Mouse (Mus musculus): ENCODE measurements around the gene Kyat1. TPM values are rescaled to one million over a fixed set of nuclear protein-coding genes. Genes with fewer than 3 reads are reported as not detected.
"Not testable (repeated sequence)": the region's sequence is repeated elsewhere in the genome, so short reads cannot be mapped to it uniquely, and the experiment has no call there.

The Kyat1 gene
- polyA plus RNA-seq, 1 experiment from 2014 or later: 9.6 TPM

DNA sequence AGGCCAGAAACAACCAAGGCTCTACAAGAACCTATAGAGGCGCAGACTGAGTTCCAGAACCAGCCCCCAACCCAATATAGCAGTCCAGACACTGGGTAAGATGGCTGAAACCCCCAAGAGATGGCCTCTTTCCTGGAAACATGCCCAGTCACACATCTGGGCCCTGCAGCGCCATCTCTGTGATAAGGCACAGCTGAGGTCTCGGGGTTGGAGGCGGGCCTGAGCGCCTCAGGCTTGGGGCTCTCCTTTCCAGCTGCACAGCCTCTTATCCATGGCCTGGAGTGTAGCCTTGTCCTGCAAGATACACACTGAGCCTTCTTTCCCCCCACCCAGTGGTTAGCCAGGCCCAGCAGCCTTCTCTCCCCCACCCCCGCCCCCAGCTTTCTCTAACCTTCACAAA, 20.4 kb downstream of the Kyat1 start:
- H3K9me3 ChIP-seq (ENCODE audit: control insufficient read depth, low read length): no peaks in the 10 kb centered on the region
- DNase-seq (ENCODE audit: low spot score, missing footprints) (no peak), ATAC-seq (ENCODE audit: low FRiP score) (no peak)
- H3K9ac ChIP-seq (ENCODE audit: low read length): no peak overlapping the region
- no peaks in the 10 kb centered on the region for H3K27me3 ChIP-seq (ENCODE audit: control insufficient read depth, insufficient read depth, low read length)
- no peak overlapping the region for H3K27ac ChIP-seq (ENCODE audit: low read depth, low read length)
- WGBS: 94% methylated on average over 6 of the region's 6 CpGs
- H3K36me3 ChIP-seq (ENCODE audit: control insufficient read depth, insufficient read depth, low read length): no peaks in the 10 kb centered on the region
- no peak overlapping the region for H3K4me3 ChIP-seq (ENCODE audit: low read depth, low read length)
- no peaks in the 10 kb centered on the region for H3K4me1 ChIP-seq (ENCODE audit: control insufficient read depth, insufficient read depth, low read length)
- H3K4me2 ChIP-seq: no peak overlapping the region

DNA sequence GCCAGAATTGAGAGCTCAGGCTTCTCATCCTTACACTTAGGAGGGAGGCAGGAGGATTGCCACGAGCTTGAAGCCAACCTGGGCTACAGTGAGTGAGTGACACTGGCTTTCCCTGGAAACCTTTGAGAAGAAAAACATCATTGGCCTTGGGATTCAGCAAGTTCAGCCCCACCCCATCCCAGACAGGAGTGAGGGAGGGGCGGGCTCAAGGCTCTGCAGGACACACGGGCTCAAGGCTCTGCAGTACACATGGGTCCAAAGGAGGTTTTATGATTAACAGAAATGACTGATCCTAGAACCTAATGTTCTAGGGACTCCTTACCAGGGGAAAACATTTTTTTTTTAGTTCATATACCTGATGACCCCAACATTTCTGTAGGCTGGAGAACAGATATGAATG, 21.9 kb downstream of the Kyat1 start:
- H3K27me3 ChIP-seq (ENCODE audit: control insufficient read depth, insufficient read depth, low read length): no peaks in the 10 kb centered on the region
- H3K9ac ChIP-seq (ENCODE audit: low read length): no peak overlapping the region
- ATAC-seq (ENCODE audit: low FRiP score) (no peak), DNase-seq (ENCODE audit: low spot score, missing footprints) (no peak)
- WGBS: 78% methylated on average over 3 of the region's 3 CpGs
- H3K4me3 ChIP-seq (ENCODE audit: low read depth, low read length): no peak overlapping the region
- no peak overlapping the region for H3K4me2 ChIP-seq
- no peak overlapping the region for H3K27ac ChIP-seq (ENCODE audit: low read depth, low read length)
- H3K9me3 ChIP-seq (ENCODE audit: control insufficient read depth, low read length): no peaks in the 10 kb centered on the region
- H3K4me1 ChIP-seq (ENCODE audit: control insufficient read depth, insufficient read depth, low read length): no peaks in the 10 kb centered on the region
- no peaks in the 10 kb centered on the region for H3K36me3 ChIP-seq (ENCODE audit: control insufficient read depth, insufficient read depth, low read length)

DNA sequence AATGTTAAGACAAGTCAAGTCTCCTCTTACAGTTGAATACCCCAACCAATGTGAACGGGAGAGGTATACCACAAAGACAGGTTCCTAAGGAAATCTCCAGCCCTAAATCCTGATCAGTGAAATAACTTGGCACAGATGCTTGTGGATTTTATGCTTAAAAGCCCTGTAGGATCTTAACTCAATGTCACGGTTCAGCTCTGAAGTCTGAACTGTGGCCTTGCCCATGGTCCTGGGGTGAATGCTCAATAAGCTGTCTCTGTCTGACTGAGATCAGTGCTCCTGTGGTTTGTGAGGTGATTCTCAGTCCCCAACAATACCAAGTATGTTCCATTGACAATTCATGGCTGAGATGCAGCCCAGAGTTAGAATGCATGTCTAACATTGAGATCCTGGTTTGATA, 23.2 kb downstream of the Kyat1 start:
- Histone ChIP-seq H3K36me3 (ENCODE audit: control insufficient read depth, insufficient read depth, low read length) (no peaks in the 10 kb centered on the region), H3K27ac (ENCODE audit: low read depth, low read length) (no peak overlapping the region), H3K27me3 (ENCODE audit: control insufficient read depth, insufficient read depth, low read length) (no peaks in the 10 kb centered on the region), H3K4me3 (ENCODE audit: low read depth, low read length) (no peak overlapping the region), H3K4me1 (ENCODE audit: control insufficient read depth, insufficient read depth, low read length) (peaks cover 3% of the 10 kb centered on the region; the same call in 1 of the 2 replicates), H3K9ac (ENCODE audit: low read length) (no peak overlapping the region), H3K9me3 (ENCODE audit: control insufficient read depth, low read length) (no peaks in the 10 kb centered on the region), H3K4me2 (no peak overlapping the region)
- 86% methylated on average over 2 of the region's 2 CpGs for WGBS
- ATAC-seq (ENCODE audit: low FRiP score): no peak
- DNase-seq (ENCODE audit: low spot score, missing footprints): no peak

DNA sequence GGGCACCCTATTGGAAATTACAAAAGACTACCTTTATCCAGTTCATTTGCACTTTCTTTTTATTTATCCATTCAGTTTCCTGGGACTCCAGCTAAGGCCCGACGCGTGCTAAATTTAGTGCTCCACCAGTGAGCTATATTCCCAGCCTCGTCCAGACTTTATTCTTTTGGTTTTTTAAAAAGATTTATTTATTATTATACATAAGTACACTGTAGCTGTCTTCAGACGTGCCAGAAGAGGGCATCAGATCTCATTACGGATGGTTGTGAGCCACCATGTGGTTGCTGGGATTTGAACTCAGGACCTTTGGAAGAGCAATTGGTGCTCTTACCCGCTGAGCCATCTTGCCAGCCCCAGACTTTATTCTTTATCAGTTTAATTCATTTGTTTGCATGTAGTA, 26.9 kb downstream of the Kyat1 start:
- not testable (repeated sequence) for H3K9me3 ChIP-seq (ENCODE audit: control insufficient read depth, low read length); H3K9ac ChIP-seq (ENCODE audit: low read length); DNase-seq (ENCODE audit: low spot score, missing footprints); H3K27me3 ChIP-seq (ENCODE audit: control insufficient read depth, insufficient read depth, low read length); H3K4me1 ChIP-seq (ENCODE audit: control insufficient read depth, insufficient read depth, low read length); H3K27ac ChIP-seq (ENCODE audit: low read depth, low read length)
- H3K36me3 ChIP-seq (ENCODE audit: control insufficient read depth, insufficient read depth, low read length): peaks cover 17% of the 10 kb centered on the region
- H3K4me3 ChIP-seq (ENCODE audit: low read depth, low read length): peak overlapping the region; percentile 59
- WGBS: 52% methylated on average over 7 of the region's 7 CpGs
- peak overlapping the region; percentile 83; the same call in 1 of the 2 replicates for H3K4me2 ChIP-seq
- peak; percentile 28; the same call in 1 of the 2 replicates for ATAC-seq (ENCODE audit: low FRiP score)

DNA sequence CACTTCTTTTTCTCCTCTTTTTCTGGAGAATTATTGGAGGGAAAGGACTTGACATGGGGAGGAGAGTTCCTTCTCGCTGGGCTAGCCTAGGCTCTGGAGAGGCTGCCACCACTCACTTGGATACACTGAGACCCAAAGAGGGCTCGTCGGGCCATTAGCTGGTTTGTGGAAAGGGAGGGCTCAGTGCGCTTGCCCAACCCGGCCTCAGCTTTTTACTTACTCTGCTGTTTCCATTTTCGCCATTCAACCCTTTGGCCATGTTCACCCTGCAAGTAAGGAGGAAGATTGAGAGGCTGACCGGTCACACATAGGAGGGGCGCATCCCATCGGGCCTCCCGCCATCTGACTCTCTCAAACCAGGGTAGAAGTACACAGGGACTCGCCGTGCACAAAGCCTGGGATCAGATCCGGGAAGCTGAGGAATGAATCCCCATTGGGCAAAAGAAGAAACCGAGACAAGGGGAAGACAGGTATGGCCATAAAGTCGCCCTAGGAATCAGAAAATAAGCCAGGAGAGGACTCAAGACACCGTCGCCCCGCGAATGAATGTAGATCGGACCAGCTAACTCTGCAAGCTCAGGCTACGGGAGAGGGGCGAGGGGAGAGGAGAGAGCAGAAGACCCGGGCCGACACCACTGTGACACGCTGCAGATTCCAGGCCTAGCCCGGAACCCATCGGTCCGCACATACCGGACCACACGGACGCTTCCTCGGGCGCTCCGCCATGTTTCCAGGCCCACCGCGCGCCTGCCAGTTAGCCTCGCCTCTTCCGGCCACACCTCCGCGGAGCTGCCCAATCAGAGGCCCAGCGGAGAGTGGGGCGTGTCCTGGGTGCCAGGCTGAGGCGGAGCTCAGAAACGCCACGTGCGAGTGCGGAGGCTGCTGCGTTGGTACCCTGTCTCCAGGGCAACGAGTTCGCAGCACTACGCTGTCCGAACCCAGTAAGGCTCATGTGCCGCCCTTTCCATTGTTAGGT, 27.7 kb downstream of the Kyat1 start, which contains the start of gene Spout1:
Gene Spout1 (minus strand): TSS at position 760 of the 976 bp plus-strand sequence.
- peak within 1 kb of the TSS; percentile 75 for H3K9ac ChIP-seq (ENCODE audit: low read length)
- ATAC-seq (ENCODE audit: low FRiP score) (peak; percentile 99), DNase-seq (ENCODE audit: low spot score, missing footprints) (peak; percentile 99)
- peaks cover 22% of the 10 kb centered on the region for H3K36me3 ChIP-seq (ENCODE audit: control insufficient read depth, insufficient read depth, low read length)
- no peaks in the 10 kb centered on the region for H3K9me3 ChIP-seq (ENCODE audit: control insufficient read depth, low read length)
- H3K27ac ChIP-seq (ENCODE audit: low read depth, low read length): no peak within 1 kb of the TSS
- H3K4me1 ChIP-seq (ENCODE audit: control insufficient read depth, insufficient read depth, low read length): peaks cover 6% of the 10 kb centered on the region; the same call in 1 of the 2 replicates
- no peaks in the 10 kb centered on the region for H3K27me3 ChIP-seq (ENCODE audit: control insufficient read depth, insufficient read depth, low read length)
- H3K4me2 ChIP-seq: peak within 1 kb of the TSS; percentile 83
- H3K4me3 ChIP-seq (ENCODE audit: low read depth, low read length): peak within 1 kb of the TSS; percentile 59
- WGBS: 4% methylated on average over 54 of the region's 54 CpGs

DNA sequence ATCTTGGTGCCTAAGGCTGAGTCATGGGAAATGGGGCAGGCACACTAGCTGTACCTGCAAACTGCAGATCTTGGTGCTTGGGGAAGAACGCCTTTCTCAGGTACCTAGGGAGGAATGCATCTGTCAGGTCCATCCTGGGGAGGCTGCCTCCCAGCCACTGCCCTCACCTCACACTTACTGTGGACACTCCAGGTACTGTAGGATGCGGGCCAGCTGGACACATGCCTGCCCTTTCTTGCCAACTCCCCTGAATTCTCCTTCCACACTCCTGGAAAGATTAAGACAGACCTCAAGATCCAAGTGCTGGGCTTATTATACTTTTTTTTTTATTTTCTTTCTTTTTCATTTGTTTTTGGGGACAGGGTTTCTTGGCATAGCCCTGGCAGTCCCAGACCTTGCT, 29.1 kb downstream of the Kyat1 start:
- H3K27me3 ChIP-seq (ENCODE audit: control insufficient read depth, insufficient read depth, low read length): no peaks in the 10 kb centered on the region
- no peaks in the 10 kb centered on the region for H3K9me3 ChIP-seq (ENCODE audit: control insufficient read depth, low read length)
- no peak for ATAC-seq (ENCODE audit: low FRiP score)
- no peak overlapping the region for H3K4me3 ChIP-seq (ENCODE audit: low read depth, low read length)
- no peak overlapping the region for H3K4me2 ChIP-seq
- H3K4me1 ChIP-seq (ENCODE audit: control insufficient read depth, insufficient read depth, low read length): peaks cover 11% of the 10 kb centered on the region
- no peak for DNase-seq (ENCODE audit: low spot score, missing footprints)
- WGBS: 100% methylated on average over 2 of the region's 2 CpGs
- peaks cover 22% of the 10 kb centered on the region for H3K36me3 ChIP-seq (ENCODE audit: control insufficient read depth, insufficient read depth, low read length)
- no peak overlapping the region for H3K27ac ChIP-seq (ENCODE audit: low read depth, low read length)
- H3K9ac ChIP-seq (ENCODE audit: low read length): no peak overlapping the region

DNA sequence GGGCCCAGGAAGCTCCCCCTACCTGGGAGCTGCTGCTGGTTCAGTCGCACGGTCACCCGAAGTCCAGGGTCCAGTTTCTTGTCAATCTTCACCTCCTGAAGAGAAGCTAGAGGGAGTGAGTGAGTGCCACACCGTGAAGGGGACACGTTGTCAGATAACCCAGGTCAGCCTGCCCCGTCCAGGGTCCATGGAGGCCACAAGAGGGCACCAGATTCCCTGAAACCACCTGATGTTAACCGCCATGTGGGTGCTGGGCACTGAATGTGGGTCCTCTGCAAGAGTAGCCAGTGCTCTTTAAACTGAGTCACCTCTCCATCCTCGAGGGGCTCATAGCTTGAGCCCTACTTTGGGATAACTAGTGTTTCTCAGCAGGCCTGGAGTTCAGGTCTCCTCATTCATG, 29.8 kb downstream of the Kyat1 start:
- no peak overlapping the region for H3K4me2 ChIP-seq
- ATAC-seq (ENCODE audit: low FRiP score): no peak
- no peaks in the 10 kb centered on the region for H3K27me3 ChIP-seq (ENCODE audit: control insufficient read depth, insufficient read depth, low read length)
- WGBS: 85% methylated on average over 8 of the region's 8 CpGs
- peaks cover 22% of the 10 kb centered on the region for H3K36me3 ChIP-seq (ENCODE audit: control insufficient read depth, insufficient read depth, low read length)
- no peak for DNase-seq (ENCODE audit: low spot score, missing footprints)
- no peak overlapping the region for H3K4me3 ChIP-seq (ENCODE audit: low read depth, low read length)
- no peak overlapping the region for H3K9ac ChIP-seq (ENCODE audit: low read length)
- no peaks in the 10 kb centered on the region for H3K9me3 ChIP-seq (ENCODE audit: control insufficient read depth, low read length)
- peaks cover 11% of the 10 kb centered on the region for H3K4me1 ChIP-seq (ENCODE audit: control insufficient read depth, insufficient read depth, low read length)
- no peak overlapping the region for H3K27ac ChIP-seq (ENCODE audit: low read depth, low read length)

DNA sequence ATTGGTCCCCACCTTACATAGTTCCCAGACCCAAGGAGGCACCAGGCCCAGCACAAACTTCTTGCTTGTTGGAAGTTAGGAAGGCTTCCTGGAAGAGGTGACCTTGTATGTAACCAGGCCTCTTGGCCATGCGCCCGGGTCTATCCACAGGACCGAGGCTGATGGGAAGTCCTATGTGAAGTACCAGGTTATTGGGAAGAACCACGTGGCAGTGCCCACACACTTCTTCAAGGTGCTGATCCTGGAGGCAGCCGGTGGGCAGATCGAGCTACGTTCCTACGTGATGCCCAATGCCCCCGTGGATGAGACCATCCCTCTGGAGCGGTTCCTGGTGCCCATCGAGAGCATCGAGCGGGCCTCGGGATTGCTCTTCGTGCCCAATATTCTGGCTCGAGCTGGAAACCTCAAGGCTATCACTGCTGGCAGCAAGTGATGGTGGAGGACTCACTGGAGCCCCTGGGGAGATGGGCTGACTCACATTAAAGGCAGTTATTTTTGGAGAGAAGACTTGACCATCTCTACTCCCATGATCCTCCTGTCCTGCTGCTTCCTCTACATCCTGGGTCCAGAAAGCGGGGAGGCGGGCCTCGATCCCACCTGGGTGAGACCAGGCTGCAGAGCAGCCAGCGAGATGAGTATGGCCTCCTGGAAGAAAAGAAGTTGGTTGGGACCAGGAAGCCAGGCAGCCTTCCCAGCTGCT, 32.0 kb downstream of the Kyat1 start:
- 96% methylated on average over 20 of the region's 20 CpGs for WGBS
- ATAC-seq (ENCODE audit: low FRiP score) (no peak), DNase-seq (ENCODE audit: low spot score, missing footprints) (no peak)
- Histone ChIP-seq H3K36me3 (ENCODE audit: control insufficient read depth, insufficient read depth, low read length) (peaks cover 22% of the 10 kb centered on the region), H3K4me2 (no peak overlapping the region), H3K4me3 (ENCODE audit: low read depth, low read length) (no peak overlapping the region), H3K27ac (ENCODE audit: low read depth, low read length) (no peak overlapping the region), H3K9ac (ENCODE audit: low read length) (no peak overlapping the region), H3K27me3 (ENCODE audit: control insufficient read depth, insufficient read depth, low read length) (no peaks in the 10 kb centered on the region), H3K4me1 (ENCODE audit: control insufficient read depth, insufficient read depth, low read length) (peaks cover 11% of the 10 kb centered on the region), H3K9me3 (ENCODE audit: control insufficient read depth, low read length) (no peaks in the 10 kb centered on the region)

DNA sequence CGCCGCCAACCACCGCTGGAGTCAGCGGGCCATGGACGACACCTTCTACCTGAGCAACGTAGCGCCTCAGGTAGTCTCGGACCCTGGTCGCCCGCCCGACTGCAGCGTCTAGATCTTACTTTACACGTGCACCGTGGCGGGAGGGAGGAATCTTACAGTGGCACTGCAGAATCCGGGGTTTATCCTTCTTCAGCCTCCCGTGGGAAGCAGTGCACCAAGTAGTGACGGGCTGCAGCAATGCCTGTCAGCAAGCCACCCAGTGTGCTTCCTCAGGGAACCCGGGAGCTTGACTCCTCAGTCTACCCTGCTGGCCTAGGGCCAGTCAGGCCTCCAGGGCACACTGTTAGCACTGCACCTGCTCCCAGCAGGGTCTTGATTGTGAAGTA, 33.7 kb downstream of the Kyat1 start:
- H3K27ac ChIP-seq (ENCODE audit: low read depth, low read length): peak overlapping the region; percentile 79
- peaks cover 22% of the 10 kb centered on the region for H3K36me3 ChIP-seq (ENCODE audit: control insufficient read depth, insufficient read depth, low read length)
- ATAC-seq (ENCODE audit: low FRiP score) (no peak; the same call in none of the 2 replicates), DNase-seq (ENCODE audit: low spot score, missing footprints) (peak; percentile 89)
- peaks cover 2% of the 10 kb centered on the region; the same call in 1 of the 2 replicates for H3K9me3 ChIP-seq (ENCODE audit: control insufficient read depth, low read length)
- 3% methylated on average over 19 of the region's 19 CpGs for WGBS
- H3K27me3 ChIP-seq (ENCODE audit: control insufficient read depth, insufficient read depth, low read length): no peaks in the 10 kb centered on the region
- peaks cover 5% of the 10 kb centered on the region for H3K4me1 ChIP-seq (ENCODE audit: control insufficient read depth, insufficient read depth, low read length)
- H3K4me2 ChIP-seq: peak overlapping the region; percentile 91
- H3K9ac ChIP-seq (ENCODE audit: low read length): peak overlapping the region; percentile 69
- peak overlapping the region; percentile 68 for H3K4me3 ChIP-seq (ENCODE audit: low read depth, low read length)

Measured in midbrain, embryonic 11.5 days (tissue).